ENCODE assay signal across 19 mouse cellular contexts in the genomic region with DNA sequence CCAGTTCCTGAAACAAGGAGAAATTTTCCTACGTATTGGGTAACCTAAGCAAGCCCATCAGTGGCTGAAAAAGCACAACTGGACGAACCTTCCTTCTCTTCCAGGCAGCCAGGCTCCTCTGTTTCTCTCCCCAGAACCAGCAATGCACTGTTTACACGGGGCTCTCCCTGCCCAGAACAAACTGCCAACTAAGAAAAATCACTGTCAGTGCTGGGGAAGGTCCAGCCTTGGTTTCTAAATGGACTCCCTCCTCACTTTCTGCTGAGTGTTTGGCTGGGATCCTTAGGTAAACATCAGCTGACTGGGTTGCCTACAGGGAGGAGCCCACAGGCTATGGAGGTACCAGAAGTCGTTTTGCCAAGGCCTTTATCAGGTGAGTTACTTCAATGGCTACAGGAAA.
"Had no signal": no experiment of that assay in that cellular context is flagged by ENCODE, and none has a peak within 500 bp of the region (broad histone marks: within the 10 kb centered on the region; RNA-seq: fewer than 3 reads in every experiment).

No protein-coding gene starts in this region.

- ATAC-seq: hindbrain, postnatal 0 days; inflammation-experienced regulatory T-cells, adult 6 months; intestine, embryonic 16.5 days had no signal

- H3K27ac ChIP-seq: hindbrain, postnatal 0 days; limb, embryonic 15.5 days; liver, embryonic 13.5 days; neural tube, embryonic 13.5 days had no signal

- H3K27me3 ChIP-seq: limb, embryonic 15.5 days; liver, embryonic 13.5 days; neural tube, embryonic 13.5 days had no signal

- H3K4me2 ChIP-seq: limb, embryonic 15.5 days; liver, embryonic 13.5 days; lung, embryonic 14.5 days; midbrain, embryonic 11.5 days; neural tube, embryonic 13.5 days had no signal

- H3K4me3 ChIP-seq: limb, embryonic 15.5 days; liver, embryonic 13.5 days; neural tube, embryonic 13.5 days had no signal

- DNase-seq: kidney, adult 18-20 months; kidney, adult 9 months; kidney, postnatal 14 days; kidney, postnatal 4 days; layer of hippocampus, adult 9-11 months; liver, embryonic 13.5 days; lung, embryonic 14.5 days; lung, postnatal 10 days; midbrain, embryonic 14.5 days; retina, postnatal 1 day; right cerebral cortex, postnatal 25 days; thymus, adult 18-20 months; thymus, postnatal 36 days had no signal

- H3K9ac ChIP-seq: limb, embryonic 15.5 days; liver, embryonic 13.5 days; lung, embryonic 14.5 days had no signal

- H3K9me3 ChIP-seq: limb, embryonic 15.5 days; liver, embryonic 13.5 days; neural tube, embryonic 13.5 days had no signal

- H3K36me3 ChIP-seq: limb, embryonic 15.5 days; liver, embryonic 13.5 days; neural tube, embryonic 13.5 days had no signal
